Mouse (Mus musculus) liver, embryonic 15.5 days (tissue): ENCODE measurements around the gene Sema3f. TPM values are rescaled to one million over a fixed set of nuclear protein-coding genes. Genes with fewer than 3 reads are reported as not detected.

Experiments
- ATAC-seq: fragments of 200-750 bp; cut with Nextera tagmentation; 2 replicates; pipeline ENCODE4 v1.8.0; 2017; ENCODE audit warnings: moderate number of reproducible peaks, mild to moderate bottlenecking, moderate library complexity; ENCODE audit not compliant: insufficient read depth
- H3K27ac ChIP-seq: fragments of 300-500 bp; sonication (generic); replicated peaks from 2 replicates; pipeline ENCODE4 v1.5.1; 2015; ENCODE audit warnings: mild to moderate bottlenecking, inconsistent platforms
- H3K27me3 ChIP-seq: fragments of 300-500 bp; sonication (generic); 2 replicates; pipeline ENCODE4 v1.6.1; 2015; ENCODE audit warnings: mild to moderate bottlenecking, inconsistent platforms
- H3K36me3 ChIP-seq: fragments of 300-500 bp; sonication (generic); replicated peaks from 2 replicates; pipeline ENCODE4 v1.6.1; 2015; ENCODE audit warnings: moderate library complexity, mild to moderate bottlenecking, inconsistent platforms
- H3K4me1 ChIP-seq: fragments of 300-500 bp; sonication (generic); replicated peaks from 2 replicates; pipeline ENCODE4 v1.6.1; 2015; ENCODE audit warnings: inconsistent platforms
- H3K4me2 ChIP-seq: fragments of 300-500 bp; sonication (generic); 2 replicates; pipeline ENCODE4 v1.6.1; 2015; ENCODE audit warnings: moderate library complexity, mild to moderate bottlenecking, inconsistent platforms
- H3K4me3 ChIP-seq: fragments of 300-500 bp; sonication (generic); replicated peaks from 2 replicates; pipeline ENCODE4 v1.5.1; 2015; ENCODE audit warnings: mild to moderate bottlenecking, inconsistent platforms
- H3K9ac ChIP-seq: fragments of 300-500 bp; sonication (generic); 2 replicates; pipeline ENCODE4 v1.6.1; 2015; ENCODE audit warnings: moderate library complexity, mild to moderate bottlenecking, inconsistent platforms
- H3K9me3 ChIP-seq: fragments of 300-500 bp; sonication (generic); replicated peaks from 2 replicates; pipeline ENCODE4 v1.6.1; 2016; ENCODE audit warnings: inconsistent platforms
- WGBS: fragments of 180-500 bp; shearing (Covaris S2); methylation state at CpG from one replicate; pipeline ENCODE4 v1.1.7; 2015; ENCODE audit warnings: mixed read lengths; ENCODE audit not compliant: insufficient replicate concordance; 5-methylcytosine and 5-hydroxymethylcytosine counted together
- polyA plus RNA-seq: library from polyadenylated mRNA; unstranded; fragments of >200 nt; fragmentation: Nextera tagmentation; extraction: Ambion mirVana; gene quantifications from 2 replicates; pipeline ENCODE4 v1.2.1, GENCODE M21; 2015

Sema3f gene
- polyA plus RNA-seq, 1 experiment from 2014 or later: 0.76 TPM

DNA sequence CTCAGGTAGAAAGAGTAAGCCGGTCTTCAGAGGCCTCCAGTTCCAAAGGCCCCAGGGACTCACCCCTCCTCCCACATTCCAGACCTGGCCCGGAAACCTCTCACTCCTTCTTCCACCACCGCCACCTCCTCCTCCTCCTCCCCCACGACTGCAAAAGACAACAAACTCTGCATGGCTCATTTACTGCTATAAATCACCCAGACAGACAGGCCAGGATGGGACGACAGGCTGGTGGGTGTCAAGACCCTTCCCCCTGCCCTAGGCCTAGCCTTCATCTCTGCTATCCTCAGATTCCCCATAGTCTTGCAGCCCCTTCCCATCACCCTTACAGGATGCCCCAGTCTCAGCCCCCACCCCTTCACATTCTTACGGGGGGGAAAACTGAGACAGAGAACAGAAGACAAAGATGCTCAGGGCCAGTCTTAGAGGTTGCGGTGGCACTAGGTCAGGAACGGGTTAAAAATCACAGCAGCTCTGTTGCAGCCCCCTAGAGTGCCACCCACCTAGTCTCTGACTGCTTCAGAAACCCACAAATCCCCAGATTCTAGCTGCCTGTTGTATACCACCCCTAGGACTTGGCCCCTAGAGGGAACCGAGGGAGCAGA, 10.8 kb downstream of the Sema3f start:
- H3K36me3 ChIP-seq: no peaks in the 10 kb centered on the region
- no peaks in the 10 kb centered on the region; the same call in 1 of the 2 replicates for H3K4me1 ChIP-seq
- H3K9ac ChIP-seq: no peak overlapping the region
- 38% methylated on average over 9 of the region's 9 CpGs for whole genome bisulfite sequencing
- ATAC-seq: no peak
- H3K9me3 ChIP-seq: no peaks in the 10 kb centered on the region
- no peak overlapping the region for H3K4me3 ChIP-seq
- H3K27ac ChIP-seq: no peak overlapping the region
- H3K27me3 ChIP-seq: peaks cover 64% of the 10 kb centered on the region; the same call in 1 of the 2 replicates
- no peak overlapping the region for H3K4me2 ChIP-seq

DNA sequence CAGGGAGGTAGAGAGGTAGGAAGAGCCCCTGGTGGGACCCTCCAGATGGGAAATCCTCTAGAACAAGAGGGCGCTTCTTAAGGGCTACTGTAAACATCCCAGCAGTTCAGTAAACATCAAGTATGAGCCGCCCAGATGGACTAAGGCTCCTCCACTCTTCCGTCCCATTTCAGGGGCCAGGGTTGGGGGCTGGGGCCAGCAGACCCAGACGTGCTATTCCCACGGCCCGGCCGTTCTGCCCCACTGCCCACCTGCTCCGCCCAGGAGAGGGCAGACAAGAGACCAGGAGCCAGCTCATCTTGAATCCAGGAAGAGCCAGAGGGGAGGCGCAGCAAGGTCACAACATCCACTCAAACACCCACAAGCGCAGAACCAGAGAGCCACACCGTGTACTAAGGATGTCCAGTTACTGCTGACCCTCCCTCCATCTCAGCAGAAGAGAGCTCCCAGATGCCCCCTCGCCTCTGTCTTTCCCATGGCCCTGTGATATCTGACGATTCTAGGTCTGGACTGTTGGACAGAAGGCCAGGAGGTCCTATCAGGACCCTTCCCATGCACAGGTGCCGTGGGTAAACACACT, 11.6 kb downstream of the Sema3f start:
- H3K9me3 ChIP-seq: no peaks in the 10 kb centered on the region
- H3K4me3 ChIP-seq: no peak overlapping the region
- 34% methylated on average over 14 of the region's 14 CpGs for WGBS
- H3K27me3 ChIP-seq: peaks cover 59% of the 10 kb centered on the region; the same call in 1 of the 2 replicates
- ATAC-seq: no peak
- H3K4me1 ChIP-seq: no peaks in the 10 kb centered on the region; the same call in 1 of the 2 replicates
- H3K4me2 ChIP-seq: no peak overlapping the region
- H3K27ac ChIP-seq: no peak overlapping the region
- H3K36me3 ChIP-seq: no peaks in the 10 kb centered on the region
- no peak overlapping the region for H3K9ac ChIP-seq

DNA sequence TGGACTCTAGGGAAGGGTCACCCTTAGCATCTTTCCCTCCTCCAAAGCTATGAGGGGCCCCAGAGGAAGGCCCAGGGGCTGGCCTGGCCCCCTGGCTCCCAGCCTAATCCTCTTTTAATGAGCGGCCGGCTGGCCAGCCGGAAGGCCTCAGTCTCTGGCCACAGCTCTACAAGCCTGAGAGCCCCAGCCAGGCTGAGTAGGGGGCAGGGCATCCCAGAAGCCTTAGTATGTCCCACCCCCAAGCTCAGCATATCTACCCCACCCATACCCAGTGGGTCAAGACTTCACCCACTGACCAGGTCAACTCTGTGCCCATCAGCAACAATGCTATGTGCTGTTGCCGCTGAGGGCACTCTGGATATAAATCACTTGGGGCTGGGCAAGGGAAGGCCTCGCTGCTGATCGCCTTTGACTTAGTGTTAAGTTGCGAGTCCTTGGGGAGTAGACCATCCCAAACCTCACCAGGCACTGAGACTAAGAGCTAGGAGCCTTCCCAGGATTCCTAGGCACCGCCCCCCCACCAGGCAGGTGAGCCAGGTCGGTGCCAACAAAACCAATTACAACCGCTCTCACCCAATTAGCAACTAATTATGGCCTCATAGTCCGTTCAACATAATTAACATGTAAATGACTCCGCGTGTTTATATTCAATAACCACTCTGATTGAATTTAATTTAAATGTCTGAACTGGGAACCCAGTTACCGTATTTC, 12.3 kb downstream of the Sema3f start:
- H3K27me3 ChIP-seq: peaks cover 54% of the 10 kb centered on the region; the same call in 1 of the 2 replicates
- H3K27ac ChIP-seq: no peak overlapping the region
- H3K4me3 ChIP-seq: no peak overlapping the region
- no peaks in the 10 kb centered on the region for H3K9me3 ChIP-seq
- no peaks in the 10 kb centered on the region for H3K36me3 ChIP-seq
- 57% methylated on average over 14 of the region's 14 CpGs for WGBS
- no peak overlapping the region for H3K9ac ChIP-seq
- no peak; the same call in 1 of the 2 replicates for ATAC-seq
- H3K4me1 ChIP-seq: no peaks in the 10 kb centered on the region; the same call in 1 of the 2 replicates
- no peak overlapping the region for H3K4me2 ChIP-seq

DNA sequence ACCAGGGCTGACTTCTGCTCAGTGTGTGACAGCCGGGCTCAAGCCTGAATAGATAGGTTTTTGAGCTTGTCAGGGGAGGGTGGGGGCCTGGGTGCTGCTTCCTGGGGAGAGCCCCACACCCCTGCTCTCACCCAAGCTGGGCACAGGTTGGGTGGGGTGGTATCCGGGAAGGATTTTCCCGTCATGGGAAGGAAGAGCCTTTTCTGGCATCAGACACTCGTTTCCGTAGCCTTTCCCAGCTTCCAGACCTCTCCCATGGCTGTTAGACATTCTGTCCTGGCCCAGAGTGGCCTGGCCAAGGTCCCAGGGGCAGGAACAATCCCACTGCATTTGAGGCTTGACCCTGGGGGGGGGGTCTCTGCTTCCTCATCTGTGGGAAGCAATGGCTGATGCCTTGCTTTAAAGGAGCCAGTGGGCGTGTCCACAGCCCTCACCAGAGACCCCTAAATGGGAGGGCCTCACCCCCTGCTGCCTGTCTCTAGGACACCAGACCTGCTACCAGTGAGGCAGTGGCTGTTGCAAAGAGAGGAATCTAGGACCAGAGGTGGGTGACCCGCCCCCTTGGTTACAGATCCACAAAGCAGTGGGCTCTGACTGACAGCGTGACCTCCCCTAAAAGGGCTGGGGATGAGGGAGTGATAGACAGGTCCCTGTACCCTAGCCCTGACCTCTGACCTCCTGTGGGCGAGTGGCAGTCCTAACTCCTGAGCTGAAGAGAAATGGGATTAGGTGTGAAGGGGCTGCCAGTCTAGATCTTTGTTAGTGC, 13.2 kb downstream of the Sema3f start:
- Histone ChIP-seq H3K4me3 (no peak overlapping the region), H3K27me3 (peaks cover 48% of the 10 kb centered on the region; the same call in 1 of the 2 replicates), H3K27ac (no peak overlapping the region), H3K36me3 (no peaks in the 10 kb centered on the region), H3K4me1 (no peaks in the 10 kb centered on the region; the same call in 1 of the 2 replicates), H3K9me3 (no peaks in the 10 kb centered on the region), H3K4me2 (no peak overlapping the region), H3K9ac (no peak overlapping the region)
- 49% methylated on average over 9 of the region's 9 CpGs for WGBS
- ATAC-seq: no peak

DNA sequence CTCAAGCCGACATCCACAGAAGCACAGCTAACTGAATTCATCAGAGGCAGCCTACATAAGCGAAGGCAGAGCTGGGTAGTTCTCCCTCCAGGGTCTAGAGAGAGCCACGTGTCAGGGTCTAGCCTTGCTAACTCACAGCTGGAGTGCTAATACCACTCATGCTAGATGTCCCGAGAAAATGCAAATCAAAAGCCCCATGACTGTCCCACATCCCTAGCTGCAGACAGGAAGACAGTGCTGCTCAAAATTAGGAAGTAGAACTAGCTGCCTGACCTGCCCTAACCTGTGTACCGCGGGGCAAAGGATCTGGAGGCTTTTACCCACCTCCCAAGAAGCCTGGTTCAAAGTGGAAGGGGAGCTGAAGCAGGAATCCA, 14.2 kb downstream of the Sema3f start:
- Histone ChIP-seq H3K4me3 (no peak overlapping the region), H3K9ac (no peak overlapping the region), H3K9me3 (no peaks in the 10 kb centered on the region), H3K36me3 (no peaks in the 10 kb centered on the region), H3K4me2 (no peak overlapping the region), H3K27ac (no peak overlapping the region), H3K4me1 (no peaks in the 10 kb centered on the region; the same call in 1 of the 2 replicates), H3K27me3 (peaks cover 43% of the 10 kb centered on the region; the same call in 1 of the 2 replicates)
- 17% methylated on average over 6 of the region's 6 CpGs for WGBS
- no peak for ATAC-seq

DNA sequence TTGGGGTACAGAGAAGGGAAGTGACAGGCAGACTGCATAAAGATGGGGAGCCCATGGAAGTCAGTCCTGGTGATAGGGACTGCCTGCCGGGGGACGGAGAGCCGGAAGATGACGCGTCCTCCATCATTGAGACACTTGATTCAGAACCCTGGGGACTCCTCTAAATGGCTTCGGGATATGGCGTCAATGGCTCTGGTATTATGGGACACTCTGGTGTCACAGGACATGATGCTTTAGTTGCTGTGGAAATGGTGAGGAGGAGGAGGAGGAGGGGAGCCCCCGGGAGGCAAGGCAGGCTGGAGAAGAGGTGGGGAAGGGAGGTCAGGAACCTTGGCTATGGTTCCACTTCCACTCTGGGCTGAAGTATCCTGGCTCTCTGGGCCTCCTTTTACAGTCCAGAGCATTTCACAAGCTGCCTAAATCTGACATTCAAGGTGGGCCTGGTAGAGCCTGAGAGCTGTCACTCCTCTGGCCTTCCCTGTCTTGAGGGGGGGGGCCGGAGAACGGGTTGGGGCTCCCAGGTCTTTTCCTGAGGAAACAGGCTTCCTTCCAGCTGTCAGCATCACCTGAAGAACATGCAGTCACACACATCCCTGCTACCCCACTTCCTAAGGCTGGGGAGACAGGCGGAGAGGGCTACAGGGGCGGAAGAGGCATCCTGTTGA, 14.7 kb downstream of the Sema3f start:
- Histone ChIP-seq H3K27ac (no peak overlapping the region), H3K9ac (no peak overlapping the region), H3K9me3 (no peaks in the 10 kb centered on the region), H3K4me1 (no peaks in the 10 kb centered on the region; the same call in 1 of the 2 replicates), H3K36me3 (no peaks in the 10 kb centered on the region), H3K27me3 (peaks cover 43% of the 10 kb centered on the region; the same call in 1 of the 2 replicates), H3K4me2 (no peak overlapping the region), H3K4me3 (no peak overlapping the region)
- WGBS: 70% methylated on average over 12 of the region's 12 CpGs
- no peak for ATAC-seq

GRCm38 (mm10) chr9:107694627-107695026, 15.6 kb downstream of the Sema3f start:
- ATAC-seq: no peak
- H3K9ac ChIP-seq: no peak overlapping the region
- no peaks in the 10 kb centered on the region for H3K9me3 ChIP-seq
- H3K27me3 ChIP-seq: peaks cover 41% of the 10 kb centered on the region
- WGBS: 59% methylated on average over 7 of the region's 7 CpGs
- H3K4me3 ChIP-seq: no peak overlapping the region
- no peak overlapping the region for H3K27ac ChIP-seq
- no peaks in the 10 kb centered on the region for H3K36me3 ChIP-seq
- H3K4me2 ChIP-seq: no peak overlapping the region
- no peaks in the 10 kb centered on the region for H3K4me1 ChIP-seq

GRCm38 (mm10) chr9:107693433-107693987, 16.8 kb downstream of the Sema3f start:
- no peak overlapping the region for H3K27ac ChIP-seq
- H3K4me1 ChIP-seq: no peaks in the 10 kb centered on the region
- H3K9me3 ChIP-seq: no peaks in the 10 kb centered on the region
- no peak overlapping the region for H3K9ac ChIP-seq
- H3K4me2 ChIP-seq: no peak overlapping the region
- H3K4me3 ChIP-seq: no peak overlapping the region
- 54% methylated on average over 4 of the region's 4 CpGs for WGBS
- H3K27me3 ChIP-seq: peaks cover 34% of the 10 kb centered on the region
- no peaks in the 10 kb centered on the region for H3K36me3 ChIP-seq
- no peak for ATAC-seq

- 43% methylated on average over 5 of the region's 5 CpGs for WGBS
- H3K4me3 ChIP-seq: no peak overlapping the region
- peaks cover 28% of the 10 kb centered on the region for H3K27me3 ChIP-seq
- ATAC-seq: no peak
- H3K9ac ChIP-seq: no peak overlapping the region
- H3K4me2 ChIP-seq: no peak overlapping the region
- no peaks in the 10 kb centered on the region for H3K4me1 ChIP-seq
- H3K9me3 ChIP-seq: no peaks in the 10 kb centered on the region
- H3K36me3 ChIP-seq: no peaks in the 10 kb centered on the region
- H3K27ac ChIP-seq: no peak overlapping the region
Measured at GRCm38 (mm10) chr9:107692785-107693184, 17.5 kb downstream of the Sema3f start.

GRCm38 (mm10) chr9:107690391-107690790, 19.9 kb downstream of the Sema3f start:
- H3K27ac ChIP-seq: no peak overlapping the region
- H3K36me3 ChIP-seq: no peaks in the 10 kb centered on the region
- H3K4me1 ChIP-seq: no peaks in the 10 kb centered on the region
- WGBS: 31% methylated on average over 8 of the region's 8 CpGs
- ATAC-seq: no peak
- no peak overlapping the region for H3K4me2 ChIP-seq
- no peak overlapping the region for H3K9ac ChIP-seq
- no peak overlapping the region for H3K4me3 ChIP-seq
- no peaks in the 10 kb centered on the region for H3K9me3 ChIP-seq
- H3K27me3 ChIP-seq: peaks cover 24% of the 10 kb centered on the region
